Mouse (Mus musculus): Measurements from ENCODE around the gene Fam234b.

Gene Fam234b

GRCm38 (mm10) chr6:135267221-135267620 is 69.4 kb downstream of the Fam234b start:
- no peak for DNase-seq (ENCODE audit: extremely low read depth, low read depth)

GRCm38 (mm10) chr6:135268392-135268791 is 70.6 kb downstream of the Fam234b start:
- DNase-seq (ENCODE audit: extremely low read depth, low read depth), result no peak

- DNase-seq (ENCODE audit: extremely low read depth, low read depth), result no peak
Measured at GRCm38 (mm10) chr6:135269626-135270025, 71.8 kb downstream of the Fam234b start.

- no peak for DNase-seq (ENCODE audit: extremely low read depth, low read depth)
Measured at GRCm38 (mm10) chr6:135271761-135272160, 74.0 kb downstream of the Fam234b start.

- no peak for DNase-seq (ENCODE audit: extremely low read depth, low read depth)
Measured at GRCm38 (mm10) chr6:135273066-135273465, 75.3 kb downstream of the Fam234b start.

GRCm38 (mm10) chr6:135275231-135275630 is 77.5 kb downstream of the Fam234b start:
- no peak for DNase-seq (ENCODE audit: extremely low read depth, low read depth)

GRCm38 (mm10) chr6:135276474-135277295 is 78.9 kb downstream of the Fam234b start:
- no peak for DNase-seq (ENCODE audit: extremely low read depth, low read depth)

- no peak for DNase-seq (ENCODE audit: extremely low read depth, low read depth)
Measured at GRCm38 (mm10) chr6:135278302-135278701, 80.5 kb downstream of the Fam234b start.

- DNase-seq (ENCODE audit: extremely low read depth, low read depth), result no peak
Measured at GRCm38 (mm10) chr6:135279286-135279685, 81.5 kb downstream of the Fam234b start.

- no peak for DNase-seq (ENCODE audit: extremely low read depth, low read depth)
Measured at GRCm38 (mm10) chr6:135279856-135280255, 82.1 kb downstream of the Fam234b start.

- no peak for DNase-seq (ENCODE audit: extremely low read depth, low read depth)
Measured at GRCm38 (mm10) chr6:135292391-135292790, 94.6 kb downstream of the Fam234b start.

GRCm38 (mm10) chr6:135294150-135294549 is 96.4 kb downstream of the Fam234b start:
- DNase-seq (ENCODE audit: extremely low read depth, low read depth), result no peak

All from MEL-GATA-1-ER (cell line).